Mouse (Mus musculus) myocyte (in vitro differentiated cells): ENCODE results near the gene Sh3pxd2b.

Experiments
- MAX ChIP-seq: IDR thresholded peaks from one replicate; pipeline ENCODE4 v1.6.1; 2011; ENCODE audit warnings: low read depth, mild to moderate bottlenecking, control low read depth
- MYOD1 ChIP-seq, 3 experiments: IDR thresholded peaks; one replicate each; pipeline ENCODE4 v1.6.1; 2011; ENCODE audit warnings: control low read depth in 2 of 3, low read depth in 2 of 3, mild to moderate bottlenecking in 2 of 3, moderate library complexity in 1 of 3; ENCODE audit not compliant: insufficient read length in 2 of 3, control insufficient read depth in 1 of 3
- MYOG ChIP-seq, 3 experiments: IDR thresholded peaks; one replicate each; pipeline ENCODE4 v1.6.1; 2011; ENCODE audit warnings: control low read depth in 2 of 3, low read depth in 2 of 3, mild to moderate bottlenecking in 2 of 3; ENCODE audit not compliant: insufficient read length in 2 of 3, control insufficient read depth in 1 of 3, insufficient read depth in 1 of 3
- POLR2A ChIP-seq: IDR thresholded peaks from one replicate; pipeline ENCODE4 v1.6.1; 2011; ENCODE audit warnings: low read depth, mild to moderate bottlenecking, control low read depth, moderate library complexity; ENCODE audit not compliant: insufficient read length
- POLR2AphosphoS2 ChIP-seq: IDR thresholded peaks from one replicate; pipeline ENCODE4 v1.6.1; 2011; ENCODE audit warnings: low read depth, control low read depth; ENCODE audit not compliant: insufficient read length
- TCF12 ChIP-seq: IDR thresholded peaks from one replicate; pipeline ENCODE4 v1.6.1; 2011; ENCODE audit warnings: mild to moderate bottlenecking, control low read depth; ENCODE audit not compliant: poor library complexity, insufficient read depth, severe bottlenecking
- USF1 ChIP-seq: IDR thresholded peaks from one replicate; pipeline ENCODE4 v1.6.1; 2011; ENCODE audit warnings: low read depth, mild to moderate bottlenecking, control low read depth, moderate library complexity

DNA sequence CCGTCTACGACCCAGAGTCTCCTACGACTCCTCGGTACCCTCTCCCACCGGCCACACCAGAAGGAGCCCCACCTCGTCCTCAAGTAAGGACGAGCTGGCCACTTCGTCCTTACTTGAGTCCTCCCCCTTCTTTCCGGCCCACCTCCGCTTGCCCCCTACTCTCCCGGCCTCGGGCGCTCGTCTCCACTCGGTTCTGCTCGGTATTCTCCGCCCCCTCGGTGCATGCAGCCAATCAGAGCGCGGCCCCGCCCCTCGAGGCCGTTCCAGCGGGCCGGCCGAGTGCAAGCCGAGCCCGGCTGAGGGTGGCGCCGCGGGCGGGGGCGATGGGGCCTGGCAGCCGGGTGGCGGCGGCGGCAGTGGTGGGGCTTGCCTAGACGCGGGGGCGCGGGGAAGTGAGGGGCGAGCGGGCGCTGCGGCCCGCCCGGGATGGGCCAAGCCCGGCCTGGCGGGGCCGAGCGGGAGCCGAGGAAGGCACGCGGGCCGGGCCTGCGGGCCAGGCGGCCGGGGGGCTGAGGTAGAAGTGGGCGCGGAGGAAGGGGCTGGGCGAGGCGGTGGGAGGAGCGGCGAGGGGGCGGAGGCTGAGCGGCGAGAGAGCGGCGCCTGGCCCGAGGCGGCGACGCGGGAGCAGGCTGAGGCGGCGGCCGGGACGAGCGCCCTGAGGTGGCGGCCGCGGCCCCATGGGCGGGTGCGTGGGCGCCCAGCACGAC is 107.3 kb downstream of the Sh3pxd2b start, which contains the start of gene Ubtd2:
- TF ChIP-seq MAX (no peak), USF1 (no peak), TCF12 (no peak), POLR2A (peak; percentile 91), POLR2AphosphoS2 (peak; percentile 83), MYOG (IDR thresholded peaks at IDR 0.05; ENCODE audit: control insufficient read depth in 1 of 3, insufficient read depth in 1 of 3, insufficient read length in 2 of 3, low read depth in 2 of 3) (no peak), MYOD1 (IDR thresholded peaks at IDR 0.05; ENCODE audit: control insufficient read depth in 1 of 3, insufficient read length in 2 of 3, low read depth in 2 of 3) (no peak)
